Comparison of ENCODE assay signal across 23 mouse cellular contexts in genomic region chr1:181299075-181299665, GRCm38 (mm10). TPM values are rescaled to one million over a fixed set of nuclear protein-coding genes. Genes with fewer than 3 reads are reported as not detected.
DNase-seq lines count a peak whose midpoint lies in the region; ATAC-seq and TF ChIP-seq lines count a peak whose summit lies in the region.
"Had no signal": no experiment of that assay in that cellular context is flagged by ENCODE, and none has a peak within 500 bp of the region (broad histone marks: within the 10 kb centered on the region; RNA-seq: fewer than 3 reads in every experiment).

No protein-coding gene starts in this region.

- no peak for TF ChIP-seq CTCF in hindbrain, postnatal 0 days (IDR thresholded peaks at IDR 0.05; ENCODE audit: low read depth)

- no peak overlapping the region for H3K9ac ChIP-seq in hindbrain, postnatal 0 days (replicated peaks; ENCODE audit: low read length)
- H3K9ac ChIP-seq: hindbrain, embryonic 13.5 days; kidney, embryonic 15.5 days; midbrain, embryonic 15.5 days had no signal

- no peak overlapping the region for H3K4me2 ChIP-seq in hindbrain, postnatal 0 days (ENCODE audit: low read depth, low read length)
- H3K4me2 ChIP-seq: hindbrain, embryonic 13.5 days; kidney, embryonic 15.5 days; midbrain, embryonic 15.5 days had no signal

- H3K4me3 ChIP-seq in hindbrain, postnatal 0 days (ENCODE audit: low read length), result no peak overlapping the region
- H3K4me3 ChIP-seq: hindbrain, embryonic 13.5 days; kidney, embryonic 15.5 days; midbrain, embryonic 15.5 days had no signal

- DNase-seq in 416B (ENCODE audit: low read depth), result peak; percentile 88
- DNase-seq in CD4-positive, CD25-positive, alpha-beta regulatory T cell, adult 2 months (ENCODE audit: low read depth, low spot score), result peak; percentile 29
- peak; percentile 40 for DNase-seq in induced T-regulatory cell, adult 2 months (ENCODE audit: low read depth)
- peak; percentile 26 to 40 for DNase-seq in natural killer cell, adult 2 months (ENCODE audit: low spot score in 2 of 2)
- no peak for DNase-seq in hindbrain, postnatal 0 days (ENCODE audit: low spot score)
- no peak for DNase-seq in lung, postnatal 25 days (ENCODE audit: low spot score)
- no peak for DNase-seq in T-cell, adult 2 months (ENCODE audit: low spot score)
- DNase-seq: cerebellum, adult 2 months; gastrocnemius, postnatal 14 days; heart, postnatal 10 days; right cerebral cortex, adult 18-20 months had no signal

- H3K9me3 ChIP-seq in hindbrain, postnatal 0 days (ENCODE audit: low read length), result no peaks in the 10 kb centered on the region
- H3K9me3 ChIP-seq: hindbrain, embryonic 13.5 days; kidney, embryonic 15.5 days; midbrain, embryonic 15.5 days had no signal

- no peaks in the 10 kb centered on the region for H3K27me3 ChIP-seq in hindbrain, postnatal 0 days (ENCODE audit: insufficient read depth, low read length)
- H3K27me3 ChIP-seq: CH12.LX; hindbrain, embryonic 13.5 days; kidney, embryonic 15.5 days; midbrain, embryonic 15.5 days had no signal

- no peaks in the 10 kb centered on the region for H3K4me1 ChIP-seq in hindbrain, postnatal 0 days (ENCODE audit: insufficient read depth, low read length)
- H3K4me1 ChIP-seq: hindbrain, embryonic 13.5 days; kidney, embryonic 15.5 days; midbrain, embryonic 15.5 days had no signal

- H3K36me3 ChIP-seq in hindbrain, postnatal 0 days (ENCODE audit: insufficient read depth, low read length), result no peaks in the 10 kb centered on the region
- H3K36me3 ChIP-seq: hindbrain, embryonic 13.5 days; kidney, embryonic 15.5 days; midbrain, embryonic 15.5 days had no signal

- ATAC-seq in hindbrain, postnatal 0 days, result no peak
- ATAC-seq: forebrain, embryonic 14.5 days; intestine, postnatal 0 days; lung, postnatal 0 days; midbrain, embryonic 15.5 days had no signal

- 90% methylated on average over 14 of the region's 14 CpGs for WGBS in hindbrain, postnatal 0 days

- H3K27ac ChIP-seq in hindbrain, postnatal 0 days, result no peak overlapping the region
- H3K27ac ChIP-seq: hindbrain, embryonic 13.5 days; kidney, embryonic 15.5 days; midbrain, embryonic 15.5 days had no signal

RNA-seq across cellular contexts. Expression of gene Cnih3, which starts 53.3 kb away (rescaled TPM):
- total RNA-seq in hindbrain, postnatal 0 days (2014; rRNA removed), result 23.0 and 24.3 TPM in 2 replicates
- 13.2 and 13.4 TPM in 2 replicates for polyA plus RNA-seq in hindbrain, postnatal 0 days (2015; fragmentation: Nextera tagmentation; extraction: Ambion mirVana)
- total RNA-seq: adrenal gland, adult 18-20 months; CH12.LX; heart, postnatal 10 days; megakaryocyte-erythroid progenitor cell, adult 5-6 weeks; MEL had no signal
- polyA plus RNA-seq: large intestine, adult 2 months; liver, embryonic 16.5 days had no signal

Comparison
In these comparisons a context has a peak if more than half of its experiments do, and no peak if none do; other contexts are left out.
1. DNase-seq: peak in 416B (single experiment), CD4-positive, CD25-positive, alpha-beta regulatory T cell, adult 2 months (single experiment), induced T-regulatory cell, adult 2 months (single experiment) and natural killer cell, adult 2 months (2 of 2); none in hindbrain, postnatal 0 days (single experiment), lung, postnatal 25 days (single experiment) and T-cell, adult 2 months (single experiment).